Mouse (Mus musculus) kidney, adult 2 months (tissue): ENCODE data around the gene Ifnar2.

ENCODE experiments used
- CTCF ChIP-seq: fragments of 200-500 bp; conservative IDR thresholded peaks from 2 replicates; pipeline ENCODE4 v1.5.1; 2011; ENCODE audit warnings: low read depth, mild to moderate bottlenecking, control low read depth, low read length, moderate library complexity, mixed read lengths; ENCODE audit not compliant: insufficient read depth, insufficient read length
- POLR2A ChIP-seq: fragments of 200-500 bp; IDR thresholded peaks from one replicate; pipeline ENCODE4 v1.6.1; 2011; ENCODE audit warnings: low read depth, low read length, control low read depth

- TF ChIP-seq CTCF, result no peak
- no peak for TF ChIP-seq POLR2A
Measured at GRCm38 (mm10) chr16:91379412-91379811, 6.8 kb downstream of the Ifnar2 start.
